Comparison of ENCODE assay signal across 25 mouse cellular contexts in genomic region chr17:12606634-12607033, GRCm38 (mm10). TPM values are rescaled to one million over a fixed set of nuclear protein-coding genes. Genes with fewer than 3 reads are reported as not detected.
A peak's percentile ranks its signal among the peaks of the same experiment; 100 is the strongest.
DNase-seq lines count a peak whose midpoint lies in the region; ATAC-seq and TF ChIP-seq lines count a peak whose summit lies in the region.
"Had no signal": no experiment of that assay in that cellular context is flagged by ENCODE, and none has a peak within 500 bp of the region (broad histone marks: within the 10 kb centered on the region; RNA-seq: fewer than 3 reads in every experiment).

No protein-coding gene starts in this region.

- H3K36me3 ChIP-seq in heart, adult 2 months (ENCODE audit: control insufficient read depth, insufficient read depth, low read length), result no peaks in the 10 kb centered on the region
- H3K36me3 ChIP-seq in lung, embryonic 16.5 days (ENCODE audit: control insufficient read depth, insufficient read depth, low read length), result no peaks in the 10 kb centered on the region
- no peaks in the 10 kb centered on the region for H3K36me3 ChIP-seq in midbrain, embryonic 13.5 days
- H3K36me3 ChIP-seq: embryonic facial prominence, embryonic 15.5 days; heart, embryonic 15.5 days; midbrain, embryonic 10.5 days; neural tube, embryonic 12.5 days had no signal

- ATAC-seq in lung, embryonic 16.5 days (ENCODE audit: low read depth), result peak; percentile 90
- peak; percentile 83 for ATAC-seq in common myeloid progenitor, adult 5-6 weeks (replicated peaks; ENCODE audit: low read depth, poor library complexity, severe bottlenecking)
- ATAC-seq in midbrain, embryonic 13.5 days, result no peak
- ATAC-seq: forebrain, postnatal 0 days had no signal

- TF ChIP-seq EP300 in heart, adult 2 months (IDR thresholded peaks at IDR 0.05; ENCODE audit: insufficient read depth, low read depth, low read length), result no peak

- no peaks in the 10 kb centered on the region for H3K27me3 ChIP-seq in heart, adult 2 months (ENCODE audit: control insufficient read depth, insufficient read depth, low read length)
- no peaks in the 10 kb centered on the region for H3K27me3 ChIP-seq in lung, embryonic 16.5 days (ENCODE audit: control insufficient read depth, insufficient read depth, low read depth, low read length)
- H3K27me3 ChIP-seq in midbrain, embryonic 13.5 days, result no peaks in the 10 kb centered on the region
- H3K27me3 ChIP-seq: embryonic facial prominence, embryonic 15.5 days; heart, embryonic 15.5 days; neural tube, embryonic 12.5 days had no signal

- no peak for DNase-seq in heart, adult 2 months
- DNase-seq in heart, postnatal 36 days, result no peak
- DNase-seq in lung, postnatal 25 days (ENCODE audit: low spot score), result no peak
- DNase-seq in adrenal gland, postnatal 36 days, result no peak
- DNase-seq: adrenal gland, adult 8-10 months; B cell, adult 2 months; cerebellum, adult 11 months; cerebellum, postnatal 10 days; forebrain, postnatal 0 days; kidney, postnatal 4 days; layer of hippocampus, adult 9-11 months; left cerebral cortex, postnatal 4 days; liver had no signal

- intact Hi-C loops in heart, adult 2 months (cut with DNase I), result no loop called here
- intact Hi-C loops in heart, postnatal 36 days (cut with DNase I), result no loop called here

- H3K9ac ChIP-seq in heart, adult 2 months (ENCODE audit: low read depth, low read length), result no peak overlapping the region
- H3K9ac ChIP-seq in lung, embryonic 16.5 days (ENCODE audit: low read length), result no peak overlapping the region
- no peak overlapping the region for H3K9ac ChIP-seq in midbrain, embryonic 13.5 days (replicated peaks)
- H3K9ac ChIP-seq: embryonic facial prominence, embryonic 15.5 days; forebrain, postnatal 0 days; heart, embryonic 15.5 days; neural tube, embryonic 12.5 days had no signal

- peak; percentile 29; the same call in 1 of the 2 replicates for TF ChIP-seq CTCF in heart, adult 2 months (IDR thresholded peaks at IDR 0.05)

- WGBS in heart, adult 2 months, result 3% methylated on average over 1 of the region's 1 CpGs
- 10% methylated on average over 1 of the region's 1 CpGs for WGBS in lung, embryonic 16.5 days
- 78% methylated on average over 1 of the region's 1 CpGs for WGBS in midbrain, embryonic 13.5 days

- H3K27ac ChIP-seq in heart, adult 2 months, result no peak overlapping the region
- H3K27ac ChIP-seq in lung, embryonic 16.5 days (ENCODE audit: low read length), result no peak overlapping the region
- H3K27ac ChIP-seq in midbrain, embryonic 13.5 days, result no peak overlapping the region
- H3K27ac ChIP-seq: embryonic facial prominence, embryonic 15.5 days; heart, embryonic 15.5 days; left cerebral cortex, adult 2 months; midbrain, embryonic 10.5 days; neural tube, embryonic 12.5 days had no signal

- H3K4me1 ChIP-seq in heart, adult 2 months (ENCODE audit: control insufficient read depth, insufficient read depth, low read length), result peaks cover 2% of the 10 kb centered on the region; the same call in 1 of the 2 replicates
- H3K4me1 ChIP-seq in lung, embryonic 16.5 days (replicated peaks; ENCODE audit: control insufficient read depth, insufficient read depth, low read length), result no peaks in the 10 kb centered on the region; the same call in 1 of the 2 replicates
- H3K4me1 ChIP-seq in midbrain, embryonic 13.5 days (replicated peaks), result no peaks in the 10 kb centered on the region
- H3K4me1 ChIP-seq: midbrain, embryonic 10.5 days; neural tube, embryonic 12.5 days had no signal

- H3K9me3 ChIP-seq in lung, embryonic 16.5 days (ENCODE audit: control insufficient read depth, low read length), result no peaks in the 10 kb centered on the region
- no peaks in the 10 kb centered on the region for H3K9me3 ChIP-seq in midbrain, embryonic 13.5 days
- H3K9me3 ChIP-seq: embryonic facial prominence, embryonic 15.5 days; heart, embryonic 15.5 days; neural tube, embryonic 12.5 days had no signal

- H3K4me3 ChIP-seq in heart, adult 2 months, result no peak overlapping the region
- no peak overlapping the region for H3K4me3 ChIP-seq in lung, embryonic 16.5 days (ENCODE audit: low read length)
- H3K4me3 ChIP-seq in midbrain, embryonic 13.5 days (replicated peaks), result no peak overlapping the region
- H3K4me3 ChIP-seq: embryonic facial prominence, embryonic 15.5 days; heart, embryonic 15.5 days; left cerebral cortex, adult 2 months; midbrain, embryonic 10.5 days; neural tube, embryonic 12.5 days had no signal

- no peak for TF ChIP-seq POLR2A in heart, adult 2 months (IDR thresholded peaks at IDR 0.05; ENCODE audit: insufficient read depth, low read depth, low read length)

- H3K4me2 ChIP-seq in lung, embryonic 16.5 days (ENCODE audit: low read depth, low read length), result no peak overlapping the region
- H3K4me2 ChIP-seq in midbrain, embryonic 13.5 days (replicated peaks), result no peak overlapping the region
- H3K4me2 ChIP-seq: embryonic facial prominence, embryonic 15.5 days; heart, embryonic 15.5 days; neural tube, embryonic 12.5 days had no signal

- H3K79me2 ChIP-seq in heart, adult 2 months (replicated peaks; ENCODE audit: control insufficient read depth, insufficient read depth, low read length), result no peaks in the 10 kb centered on the region

RNA-seq across cellular contexts. Expression of gene Slc22a2, which starts 22.7 kb away (rescaled TPM):
- not detected for total RNA-seq in heart, adult 2 months (2021)
- 0.20 TPM in 1 of 2 replicates, not detected in the other for polyA plus RNA-seq in heart, adult 2 months (2012; rRNA removed)
- total RNA-seq in heart, postnatal 36 days (2021), result not detected
- polyA plus RNA-seq in lung, embryonic 16.5 days (2015; fragmentation: Nextera tagmentation; extraction: Ambion mirVana), result not detected in 2 replicates
- total RNA-seq in common myeloid progenitor, adult 5-6 weeks (2017), result not detected in 2 replicates
- 1.1 and 1.2 TPM in 2 replicates for polyA plus RNA-seq in midbrain, embryonic 13.5 days (2015; fragmentation: Nextera tagmentation; extraction: Ambion mirVana)
- under 1 TPM; 0.16 to 0.26 TPM for total RNA-seq in adrenal gland, postnatal 36 days (2021)
- total RNA-seq: gastrocnemius, adult 8-10 months; granulocyte monocyte progenitor cell, adult 5-6 weeks; monocyte, adult 5-6 weeks had no signal
- polyA plus RNA-seq: heart, embryonic 15.5 days; hindbrain, embryonic 11.5 days; midbrain, embryonic 10.5 days had no signal
